Mouse (Mus musculus) thymus, adult 18-20 months (tissue): ENCODE data around the gene Tmem115.

Experiments
- DNase-seq, 2 experiments: peaks; one replicate each; pipeline ENCODE4 v3.0.0; 2022; ENCODE audit warnings: mixed read lengths in 2 of 2

The Tmem115 gene

GRCm38 (mm10) chr9:107521711-107522399, 11.9 kb upstream of the Tmem115 start:
- DNase-seq, result peak in 1 of 2 experiments; percentile 51

GRCm38 (mm10) chr9:107522400-107522711, 11.4 kb upstream of the Tmem115 start:
- DNase-seq, result no peak

DNA sequence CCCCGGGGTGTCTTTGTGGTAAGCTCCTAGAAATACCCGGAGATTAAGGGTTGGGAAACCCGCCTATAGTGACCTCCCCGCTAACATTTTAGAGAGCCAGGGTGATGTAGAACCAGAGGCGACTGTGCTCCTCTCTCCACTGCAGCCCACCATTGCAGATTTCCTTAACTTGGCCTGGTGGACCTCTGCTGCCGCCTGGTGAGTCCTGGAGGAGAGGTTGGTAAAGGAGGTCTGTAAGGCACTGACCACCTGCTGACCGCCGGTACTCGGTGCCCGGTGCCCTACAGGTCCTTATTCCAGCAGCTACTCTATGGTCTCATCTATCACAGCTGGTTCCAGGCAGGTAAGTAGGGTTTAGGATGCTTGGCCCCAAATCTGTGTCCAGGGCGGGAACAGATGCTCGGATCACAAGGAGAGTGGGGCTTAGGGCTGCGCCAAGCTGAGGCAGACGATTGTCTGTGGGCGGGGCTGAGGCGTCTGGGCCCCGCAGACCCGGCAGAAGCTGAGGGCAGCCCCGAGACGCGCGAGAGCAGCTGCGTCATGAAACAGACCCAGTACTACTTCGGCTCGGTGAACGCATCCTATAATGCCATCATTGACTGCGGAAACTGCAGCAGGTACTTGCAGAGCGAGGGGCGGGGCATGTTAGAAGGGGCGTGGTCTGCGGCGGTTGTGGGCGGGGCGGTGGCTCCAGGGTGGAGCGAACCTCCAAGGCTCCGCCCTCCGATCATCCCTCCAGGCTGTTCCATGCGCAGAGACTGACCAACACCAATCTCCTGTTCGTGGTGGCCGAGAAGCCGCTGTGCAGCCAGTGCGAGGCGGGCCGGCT, 7.3 kb upstream of the Tmem115 start:
- DNase-seq, result peak; percentile 58 to 65

GRCm38 (mm10) chr9:107534408-107535202, 860 bp downstream of the Tmem115 start:
- no peak for DNase-seq

DNA sequence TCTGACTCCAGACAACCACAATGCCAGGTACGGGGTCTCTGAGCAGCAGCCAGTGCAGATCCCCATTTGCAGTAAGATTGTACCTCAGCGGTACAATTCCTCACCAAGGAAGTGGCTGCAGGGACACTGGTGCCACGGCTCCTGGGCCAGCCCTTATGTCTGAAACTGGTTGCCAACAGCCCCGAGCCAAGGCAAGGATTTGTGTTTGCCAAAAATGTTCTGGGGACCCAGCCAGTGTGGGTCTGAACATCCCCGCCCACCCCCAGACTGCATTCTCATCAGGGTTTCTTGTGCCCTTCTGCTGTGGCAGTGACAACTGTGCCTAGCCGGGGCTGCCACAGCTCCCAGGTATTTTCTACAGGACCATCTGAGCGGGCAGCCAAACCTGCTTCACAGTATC, 4.5 kb downstream of the Tmem115 start:
- no peak for DNase-seq

GRCm38 (mm10) chr9:107538711-107539110, 5.0 kb downstream of the Tmem115 start:
- DNase-seq, result no peak

DNA sequence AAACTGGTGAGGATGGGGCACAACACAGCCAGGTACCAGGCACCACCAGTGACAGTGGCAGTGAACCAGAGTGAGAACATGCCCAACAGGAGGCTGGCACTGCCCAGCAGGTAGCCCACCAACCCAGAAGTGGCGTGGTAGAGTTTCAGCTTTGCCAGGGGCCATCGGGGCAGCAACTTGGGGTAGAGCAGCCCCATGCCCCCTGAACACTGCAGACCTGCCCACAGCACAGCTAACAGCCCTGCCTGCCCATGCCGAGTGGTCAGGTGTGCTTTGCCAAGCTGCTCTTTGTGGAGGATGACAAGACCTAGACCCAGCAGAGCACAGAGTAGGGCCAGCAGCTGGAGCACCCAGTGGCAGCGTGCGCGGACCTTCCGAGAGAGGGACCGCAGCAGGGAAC, 6.2 kb downstream of the Tmem115 start:
- no peak for DNase-seq

DNA sequence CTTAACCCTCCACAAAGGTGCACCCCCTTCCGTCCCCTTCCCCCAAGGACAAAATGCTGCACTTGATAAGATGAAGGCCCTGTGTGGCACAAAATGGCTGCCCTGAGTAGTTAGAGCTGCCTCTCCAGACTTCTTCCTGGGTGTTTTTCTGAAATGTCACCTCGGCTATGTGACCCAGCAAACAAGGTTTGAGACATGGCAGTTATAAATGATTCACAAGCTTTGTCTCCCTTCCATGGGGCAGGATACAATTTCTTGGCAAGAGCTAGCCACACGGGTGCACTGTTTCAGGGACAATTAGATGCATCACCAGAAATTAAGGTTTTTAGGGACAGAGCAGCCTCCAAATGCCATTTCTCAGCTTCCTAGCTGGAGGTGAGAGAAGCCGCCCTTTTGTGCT, 6.7 kb downstream of the Tmem115 start:
- no peak for DNase-seq

GRCm38 (mm10) chr9:107541005-107541404, 7.3 kb downstream of the Tmem115 start:
- no peak for DNase-seq

DNA sequence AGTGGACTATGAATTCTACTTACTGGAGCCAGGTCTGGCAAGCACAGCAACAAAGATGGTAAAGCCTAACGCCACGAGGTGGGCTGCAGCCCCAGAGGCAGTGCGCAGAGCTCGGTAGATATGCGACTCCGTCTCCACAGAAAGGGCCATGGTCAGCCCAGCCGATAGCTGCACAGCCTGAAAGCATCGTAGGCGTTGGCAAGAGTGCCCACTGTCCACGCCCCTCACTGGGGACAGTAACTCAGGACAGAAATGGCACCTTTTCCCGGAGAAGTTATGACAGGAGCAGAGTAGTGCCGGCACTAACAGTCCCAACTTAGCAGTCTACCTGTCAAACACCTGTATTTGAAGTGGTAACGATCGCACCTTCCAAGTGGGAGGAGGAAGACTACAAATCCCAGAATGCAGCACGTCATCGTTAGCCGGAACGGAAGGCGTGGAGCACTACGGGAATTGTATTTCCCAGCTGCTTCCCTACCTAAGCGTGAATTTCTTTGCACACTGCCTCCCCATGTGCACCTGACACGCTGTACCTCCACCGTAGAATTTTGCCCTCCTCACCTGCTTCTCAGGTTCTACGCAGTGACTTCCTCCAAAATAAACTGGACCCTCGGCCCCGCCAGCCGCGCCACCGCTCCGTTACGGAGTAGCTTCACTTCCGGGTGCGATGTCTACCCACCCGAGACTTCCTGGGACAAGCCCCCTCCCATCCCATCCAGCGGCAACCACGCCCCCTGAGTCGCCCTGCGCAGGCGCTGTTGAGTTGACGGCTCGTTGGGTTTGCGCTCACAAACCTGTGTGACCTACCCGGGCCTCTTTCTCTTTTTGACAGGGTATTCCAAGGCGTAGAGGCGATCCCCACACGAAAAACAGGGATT, 8.0 kb downstream of the Tmem115 start, which contains the start of the genes Cyb561d2 and Nprl2:
Gene Cyb561d2, minus strand, starts transcription at position 720 of the 878 bp plus-strand sequence.
Gene Nprl2, plus strand, starts transcription at position 753 of the 878 bp plus-strand sequence.
- DNase-seq, result peak; percentile 94 to 95

DNA sequence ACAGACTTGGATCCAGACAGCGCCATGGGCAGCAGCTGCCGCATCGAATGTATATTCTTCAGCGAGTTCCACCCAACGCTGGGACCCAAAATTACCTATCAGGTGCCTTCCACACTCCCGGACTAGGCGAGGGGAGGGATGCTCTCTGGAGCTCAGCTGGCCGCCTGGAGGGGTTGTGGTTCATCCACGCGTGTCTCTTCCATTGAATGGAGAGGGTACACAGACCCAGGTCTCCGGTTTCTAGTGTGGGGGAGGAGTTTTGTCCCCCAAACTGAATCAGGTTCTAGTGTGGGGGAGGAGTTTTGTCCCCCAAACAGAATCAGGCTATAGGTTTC, 8.6 kb downstream of the Tmem115 start:
- DNase-seq, result peak in 1 of 2 experiments; percentile 53

- DNase-seq, result no peak
Measured at GRCm38 (mm10) chr9:107542721-107543120, 9.0 kb downstream of the Tmem115 start.

DNA sequence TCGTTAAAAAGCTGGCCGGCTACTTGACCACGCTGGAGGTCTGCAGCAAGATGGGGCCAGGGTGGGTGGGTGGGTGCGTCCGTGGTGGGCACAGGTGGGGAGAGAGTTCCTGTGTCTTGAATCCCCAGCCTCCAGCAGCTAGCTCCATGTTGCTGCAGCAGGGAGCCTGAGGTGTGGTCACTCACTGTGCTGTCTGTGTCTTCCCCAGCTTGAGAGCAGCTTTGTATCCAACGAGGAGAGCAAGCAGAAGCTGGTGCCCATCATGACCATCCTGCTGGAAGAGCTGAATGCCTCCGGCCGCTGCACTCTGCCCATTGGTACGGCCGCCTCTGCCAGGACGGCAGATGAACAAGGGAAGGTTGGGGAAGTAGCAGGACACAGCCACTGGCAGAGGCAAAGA, 9.6 kb downstream of the Tmem115 start:
- no peak for DNase-seq

DNA sequence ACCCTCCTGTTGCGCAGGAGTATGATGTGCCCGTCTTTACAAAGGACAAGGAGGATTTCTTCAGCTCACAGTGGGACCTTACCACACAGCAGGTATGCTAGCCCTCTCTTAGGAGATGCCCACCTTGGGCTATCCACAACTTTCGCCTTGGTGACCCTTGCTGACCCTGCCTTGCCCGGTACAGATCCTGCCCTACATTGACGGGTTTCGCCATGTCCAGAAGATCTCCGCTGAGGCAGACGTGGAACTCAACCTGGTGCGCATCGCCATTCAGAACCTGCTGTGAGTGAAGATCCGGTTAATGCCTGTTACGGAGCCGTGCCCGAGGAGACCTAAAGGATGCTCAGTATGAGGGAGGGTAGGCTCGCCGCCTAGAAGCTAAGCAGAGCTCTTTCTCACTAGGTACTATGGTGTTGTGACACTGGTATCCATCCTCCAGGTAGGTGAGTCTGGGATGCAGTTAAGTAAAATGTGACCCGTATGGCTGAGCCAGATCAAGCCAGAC, 10.5 kb downstream of the Tmem115 start:
- DNase-seq, result no peak

GRCm38 (mm10) chr9:107544729-107545128, 11.0 kb downstream of the Tmem115 start:
- DNase-seq, result no peak

DNA sequence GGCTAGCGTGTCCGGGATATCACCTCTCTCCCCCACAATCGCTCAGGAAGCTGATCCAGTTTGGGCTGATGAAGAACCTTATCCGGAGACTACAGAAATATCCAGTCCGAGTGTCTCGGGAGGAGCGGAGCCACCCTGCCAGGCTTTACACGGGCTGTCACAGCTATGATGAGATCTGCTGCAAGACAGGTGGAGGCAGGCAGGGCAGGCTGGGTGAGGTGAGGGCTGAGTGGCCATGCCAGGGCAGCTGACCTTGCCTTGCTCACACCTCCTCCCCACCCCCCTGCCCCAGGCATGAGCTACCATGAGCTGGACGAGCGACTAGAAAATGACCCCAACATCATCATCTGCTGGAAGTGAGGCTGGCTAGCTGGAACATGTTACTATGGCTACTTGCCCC, 11.5 kb downstream of the Tmem115 start:
- DNase-seq, result no peak

GRCm38 (mm10) chr9:107545602-107546001, 11.9 kb downstream of the Tmem115 start:
- no peak for DNase-seq

DNA sequence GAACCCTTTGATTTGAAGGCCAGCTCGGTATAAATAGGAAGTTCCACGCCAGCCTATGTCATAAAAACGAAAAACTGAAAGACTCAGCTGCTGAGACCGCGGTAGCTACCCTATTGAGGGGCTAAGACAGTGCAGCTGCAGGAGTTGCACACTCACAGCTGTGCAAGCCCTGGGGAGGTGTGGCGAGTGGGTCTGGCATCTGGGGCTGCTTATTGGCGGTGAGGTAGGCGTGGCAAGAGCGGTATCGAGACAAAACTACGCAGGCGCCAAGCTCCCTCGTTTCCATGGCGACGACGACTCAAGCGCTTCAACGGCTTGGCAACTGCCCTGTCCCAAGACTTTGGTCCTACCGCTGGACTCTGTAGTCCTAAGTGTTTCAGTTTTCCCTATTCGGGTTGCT, 13.3 kb downstream of the Tmem115 start, which contains the start of gene Zmynd10:
Gene Zmynd10, plus strand, starts transcription at position 273 of the 400 bp plus-strand sequence.
- DNase-seq, result peak; percentile 88 to 91

- DNase-seq, result no peak
Measured at GRCm38 (mm10) chr9:107547957-107548356, 14.2 kb downstream of the Tmem115 start.

GRCm38 (mm10) chr9:107548820-107549219, 15.1 kb downstream of the Tmem115 start:
- no peak for DNase-seq

- no peak for DNase-seq
Measured at GRCm38 (mm10) chr9:107549297-107550074, 15.7 kb downstream of the Tmem115 start.
